Mouse (Mus musculus) adrenal gland, postnatal 14 days (tissue): Measurements from ENCODE around the gene Gm5868. TPM values are rescaled to one million over a fixed set of nuclear protein-coding genes. Genes with fewer than 3 reads are reported as not detected.

Experiments used
- total RNA-seq: library from RNA; stranded (reverse); gene quantifications from 2 replicates; pipeline ENCODE4 v1.2.3, GENCODE M21; 2021

The Gm5868 gene
- total RNA-seq, 1 experiment from 2014 or later: 1.3 TPM

Other genes with a start within 250 kb of the Gm5868 start
- gene Corin, start 83.1 kb downstream of the Gm5868 start, total RNA-seq: 0.11 and 0.26 TPM in 2 replicates
- 12.5 and 12.7 TPM in 2 replicates for gene Nfxl1, start 27.9 kb downstream of the Gm5868 start, total RNA-seq
- not detected in 2 replicates for gene Zar1, start 6.3 kb downstream of the Gm5868 start, total RNA-seq
- 0.23 TPM in 1 of 2 replicates, not detected in the other for gene Cnga1, start 56.7 kb upstream of the Gm5868 start, total RNA-seq
- gene Nipal1, start 60.2 kb upstream of the Gm5868 start, total RNA-seq: 2.4 and 2.5 TPM in 2 replicates
- 2.3 TPM in 1 of 2 replicates, not detected in the other for gene Txk, start 165.2 kb upstream of the Gm5868 start, total RNA-seq